Mouse (Mus musculus): ENCODE data around the gene Gdap1l1. TPM values are rescaled to one million over a fixed set of nuclear protein-coding genes. Genes with fewer than 3 reads are reported as not detected.

Gdap1l1 gene
- polyA plus RNA-seq, 1 experiment from 2014 or later: 0.54 TPM

GRCm38 (mm10) chr2:163491351-163491750 lies 53.1 kb downstream of the Gdap1l1 start:
- Histone ChIP-seq H3K27ac (replicated peaks in 1 of 2; ENCODE audit: control insufficient read depth in 1 of 2, insufficient read depth in 1 of 2, low read depth in 2 of 2, low read length in 2 of 2) (no peak overlapping the region), H3K9ac (ENCODE audit: low read length) (no peak overlapping the region), H3K27me3 (ENCODE audit: control insufficient read depth, insufficient read depth, low read length) (0 out of 2 replicates have a peak, but pooled peaks cover 3% of the 10 kb centered on the region), H3K9me3 (ENCODE audit: control insufficient read depth, low read length) (no peaks in the 10 kb centered on the region), H3K4me3 (ENCODE audit: control insufficient read depth in 1 of 2, insufficient read depth in 1 of 2, low read depth in 1 of 2, low read length in 2 of 2) (no peak overlapping the region), H3K4me2 (ENCODE audit: low read length) (no peak overlapping the region), H3K4me1 (ENCODE audit: control insufficient read depth in 2 of 2, insufficient read depth in 2 of 2, low read length in 2 of 2) (no peaks in the 10 kb centered on the region), H3K36me3 (ENCODE audit: control insufficient read depth, insufficient read depth, low read length) (no peaks in the 10 kb centered on the region)
- 50% methylated on average over 7 of the region's 7 CpGs for WGBS
- no peak for ATAC-seq (ENCODE audit: insufficient number of reproducible peaks, insufficient read depth, low FRiP score, low read depth)

- ATAC-seq (ENCODE audit: insufficient number of reproducible peaks, insufficient read depth, low FRiP score, low read depth): no peak
- Histone ChIP-seq H3K4me2 (ENCODE audit: low read length) (no peak within 1 kb of the TSS), H3K27ac (replicated peaks in 1 of 2; ENCODE audit: control insufficient read depth in 1 of 2, insufficient read depth in 1 of 2, low read depth in 2 of 2, low read length in 2 of 2) (no peak within 1 kb of the TSS), H3K9me3 (ENCODE audit: control insufficient read depth, low read length) (no peaks in the 10 kb centered on the region), H3K36me3 (ENCODE audit: control insufficient read depth, insufficient read depth, low read length) (no peaks in the 10 kb centered on the region), H3K4me1 (ENCODE audit: control insufficient read depth in 2 of 2, insufficient read depth in 2 of 2, low read length in 2 of 2) (no peaks in the 10 kb centered on the region), H3K4me3 (ENCODE audit: control insufficient read depth in 1 of 2, insufficient read depth in 1 of 2, low read depth in 1 of 2, low read length in 2 of 2) (no peak within 1 kb of the TSS), H3K27me3 (ENCODE audit: control insufficient read depth, insufficient read depth, low read length) (0 out of 2 replicates have a peak, but pooled peaks cover 3% of the 10 kb centered on the region), H3K9ac (ENCODE audit: low read length) (no peak within 1 kb of the TSS)
- WGBS: 72% methylated on average over 5 of the region's 5 CpGs
Measured at GRCm38 (mm10) chr2:163492018-163492417, 53.7 kb downstream of the Gdap1l1 start, which contains the start of gene R3hdml. R3hdml (plus strand) TSS chr2:163492318.

- Histone ChIP-seq H3K4me3 (ENCODE audit: control insufficient read depth in 1 of 2, insufficient read depth in 1 of 2, low read depth in 1 of 2, low read length in 2 of 2) (no peak overlapping the region), H3K36me3 (ENCODE audit: control insufficient read depth, insufficient read depth, low read length) (no peaks in the 10 kb centered on the region), H3K4me2 (ENCODE audit: low read length) (no peak overlapping the region), H3K27me3 (ENCODE audit: control insufficient read depth, insufficient read depth, low read length) (0 out of 2 replicates have a peak, but pooled peaks cover 3% of the 10 kb centered on the region), H3K27ac (replicated peaks in 1 of 2; ENCODE audit: control insufficient read depth in 1 of 2, insufficient read depth in 1 of 2, low read depth in 2 of 2, low read length in 2 of 2) (no peak overlapping the region), H3K4me1 (ENCODE audit: control insufficient read depth in 2 of 2, insufficient read depth in 2 of 2, low read length in 2 of 2) (no peaks in the 10 kb centered on the region), H3K9me3 (ENCODE audit: control insufficient read depth, low read length) (no peaks in the 10 kb centered on the region), H3K9ac (ENCODE audit: low read length) (no peak overlapping the region)
- ATAC-seq (ENCODE audit: insufficient number of reproducible peaks, insufficient read depth, low FRiP score, low read depth): no peak
- WGBS: 32% methylated on average over 5 of the region's 5 CpGs
Measured at GRCm38 (mm10) chr2:163493031-163493430, 54.8 kb downstream of the Gdap1l1 start.

GRCm38 (mm10) chr2:163493976-163494375 lies 55.7 kb downstream of the Gdap1l1 start:
- no peaks in the 10 kb centered on the region for H3K36me3 ChIP-seq (ENCODE audit: control insufficient read depth, insufficient read depth, low read length)
- WGBS: 25% methylated on average over 5 of the region's 5 CpGs
- ATAC-seq (ENCODE audit: insufficient number of reproducible peaks, insufficient read depth, low FRiP score, low read depth): no peak
- no peaks in the 10 kb centered on the region for H3K4me1 ChIP-seq (ENCODE audit: control insufficient read depth in 2 of 2, insufficient read depth in 2 of 2, low read length in 2 of 2)
- no peak overlapping the region for H3K4me3 ChIP-seq (ENCODE audit: control insufficient read depth in 1 of 2, insufficient read depth in 1 of 2, low read depth in 1 of 2, low read length in 2 of 2)
- H3K27me3 ChIP-seq (ENCODE audit: control insufficient read depth, insufficient read depth, low read length): 0 out of 2 replicates have a peak, but pooled peaks cover 3% of the 10 kb centered on the region
- no peak overlapping the region for H3K27ac ChIP-seq (replicated peaks in 1 of 2; ENCODE audit: control insufficient read depth in 1 of 2, insufficient read depth in 1 of 2, low read depth in 2 of 2, low read length in 2 of 2)
- no peak overlapping the region for H3K9ac ChIP-seq (ENCODE audit: low read length)
- no peak overlapping the region for H3K4me2 ChIP-seq (ENCODE audit: low read length)
- no peaks in the 10 kb centered on the region for H3K9me3 ChIP-seq (ENCODE audit: control insufficient read depth, low read length)

GRCm38 (mm10) chr2:163494456-163494855 lies 56.2 kb downstream of the Gdap1l1 start:
- 0 out of 2 replicates have a peak, but pooled peaks cover 3% of the 10 kb centered on the region for H3K27me3 ChIP-seq (ENCODE audit: control insufficient read depth, insufficient read depth, low read length)
- no peak overlapping the region for H3K4me2 ChIP-seq (ENCODE audit: low read length)
- H3K36me3 ChIP-seq (ENCODE audit: control insufficient read depth, insufficient read depth, low read length): no peaks in the 10 kb centered on the region
- no peak for ATAC-seq (ENCODE audit: insufficient number of reproducible peaks, insufficient read depth, low FRiP score, low read depth)
- no peak overlapping the region for H3K9ac ChIP-seq (ENCODE audit: low read length)
- H3K4me1 ChIP-seq (ENCODE audit: control insufficient read depth in 2 of 2, insufficient read depth in 2 of 2, low read length in 2 of 2): no peaks in the 10 kb centered on the region
- H3K4me3 ChIP-seq (ENCODE audit: control insufficient read depth in 1 of 2, insufficient read depth in 1 of 2, low read depth in 1 of 2, low read length in 2 of 2): no peak overlapping the region
- WGBS: 21% methylated on average over 6 of the region's 6 CpGs
- no peak overlapping the region for H3K27ac ChIP-seq (replicated peaks in 1 of 2; ENCODE audit: control insufficient read depth in 1 of 2, insufficient read depth in 1 of 2, low read depth in 2 of 2, low read length in 2 of 2)
- H3K9me3 ChIP-seq (ENCODE audit: control insufficient read depth, low read length): no peaks in the 10 kb centered on the region

- Histone ChIP-seq H3K4me3 (ENCODE audit: control insufficient read depth in 1 of 2, insufficient read depth in 1 of 2, low read depth in 1 of 2, low read length in 2 of 2) (no peak overlapping the region), H3K9ac (ENCODE audit: low read length) (no peak overlapping the region), H3K27ac (replicated peaks in 1 of 2; ENCODE audit: control insufficient read depth in 1 of 2, insufficient read depth in 1 of 2, low read depth in 2 of 2, low read length in 2 of 2) (no peak overlapping the region), H3K27me3 (ENCODE audit: control insufficient read depth, insufficient read depth, low read length) (no peaks in the 10 kb centered on the region), H3K36me3 (ENCODE audit: control insufficient read depth, insufficient read depth, low read length) (no peaks in the 10 kb centered on the region), H3K9me3 (ENCODE audit: control insufficient read depth, low read length) (no peaks in the 10 kb centered on the region), H3K4me2 (ENCODE audit: low read length) (no peak overlapping the region), H3K4me1 (ENCODE audit: control insufficient read depth in 2 of 2, insufficient read depth in 2 of 2, low read length in 2 of 2) (no peaks in the 10 kb centered on the region)
- no peak for ATAC-seq (ENCODE audit: insufficient number of reproducible peaks, insufficient read depth, low FRiP score, low read depth)
- WGBS: 70% methylated on average over 2 of the region's 2 CpGs
Measured at GRCm38 (mm10) chr2:163502219-163502618, 63.9 kb downstream of the Gdap1l1 start.

- Histone ChIP-seq H3K36me3 (ENCODE audit: control insufficient read depth, insufficient read depth, low read length) (no peaks in the 10 kb centered on the region), H3K27me3 (ENCODE audit: control insufficient read depth, insufficient read depth, low read length) (no peaks in the 10 kb centered on the region), H3K9ac (ENCODE audit: low read length) (no peak overlapping the region), H3K4me1 (ENCODE audit: control insufficient read depth in 2 of 2, insufficient read depth in 2 of 2, low read length in 2 of 2) (no peaks in the 10 kb centered on the region), H3K27ac (replicated peaks in 1 of 2; ENCODE audit: control insufficient read depth in 1 of 2, insufficient read depth in 1 of 2, low read depth in 2 of 2, low read length in 2 of 2) (no peak overlapping the region), H3K4me3 (ENCODE audit: control insufficient read depth in 1 of 2, insufficient read depth in 1 of 2, low read depth in 1 of 2, low read length in 2 of 2) (no peak overlapping the region), H3K4me2 (ENCODE audit: low read length) (no peak overlapping the region), H3K9me3 (ENCODE audit: control insufficient read depth, low read length) (no peaks in the 10 kb centered on the region)
- no peak for ATAC-seq (ENCODE audit: insufficient number of reproducible peaks, insufficient read depth, low FRiP score, low read depth)
- WGBS: 60% methylated on average over 7 of the region's 7 CpGs
Measured at GRCm38 (mm10) chr2:163503191-163503590, 64.9 kb downstream of the Gdap1l1 start.

Data from heart, embryonic 14.5 days (tissue).